Mouse (Mus musculus) ES-CJ7 (cell line): ENCODE measurements around the gene Mical2.

Experiments
- DNase-seq: peaks from one replicate; pipeline ENCODE4 v3.0.0; 2011; ENCODE audit warnings: low read depth, low spot score

Mical2 gene

DNA sequence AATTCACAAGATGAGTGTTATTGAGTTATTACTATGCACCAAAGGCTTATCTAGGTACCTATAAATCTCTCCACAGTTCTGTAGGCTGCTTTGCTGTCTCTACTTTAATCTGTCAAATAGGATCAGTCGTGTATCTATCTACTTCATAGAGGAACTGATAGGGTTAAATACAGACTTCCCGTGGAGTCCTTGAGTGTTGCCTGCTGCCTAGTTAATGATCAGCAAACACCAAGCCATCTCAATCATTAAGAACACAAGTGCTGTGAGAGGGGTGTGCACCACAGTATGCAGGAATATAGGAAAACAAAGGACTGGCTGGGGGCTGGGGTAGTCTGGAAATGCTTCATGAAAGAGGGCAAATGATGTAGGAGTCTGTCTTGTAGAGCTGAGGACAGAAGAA, 50.2 kb downstream of the Mical2 start:
- DNase-seq, result no peak

DNA sequence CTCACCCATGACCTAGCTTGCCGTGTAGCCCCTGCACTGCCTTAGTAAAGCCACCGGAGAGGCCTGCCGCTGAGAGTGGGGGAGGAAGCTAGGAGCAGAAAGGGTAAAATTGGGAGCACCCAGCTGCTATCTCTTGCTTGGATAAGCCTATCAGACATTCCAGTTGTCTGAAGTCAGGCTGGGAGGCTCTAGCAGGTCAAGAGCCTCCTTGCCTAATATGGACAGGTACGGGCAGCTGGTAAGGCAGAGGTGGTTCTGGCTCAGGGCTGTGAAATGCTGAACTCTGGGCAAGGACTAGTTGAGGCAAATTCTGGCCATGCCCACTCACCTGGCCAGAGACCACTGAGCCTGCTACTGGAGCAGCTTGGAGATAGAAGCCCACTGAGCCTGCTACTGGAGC, 51.2 kb downstream of the Mical2 start:
- DNase-seq, result no peak

DNA sequence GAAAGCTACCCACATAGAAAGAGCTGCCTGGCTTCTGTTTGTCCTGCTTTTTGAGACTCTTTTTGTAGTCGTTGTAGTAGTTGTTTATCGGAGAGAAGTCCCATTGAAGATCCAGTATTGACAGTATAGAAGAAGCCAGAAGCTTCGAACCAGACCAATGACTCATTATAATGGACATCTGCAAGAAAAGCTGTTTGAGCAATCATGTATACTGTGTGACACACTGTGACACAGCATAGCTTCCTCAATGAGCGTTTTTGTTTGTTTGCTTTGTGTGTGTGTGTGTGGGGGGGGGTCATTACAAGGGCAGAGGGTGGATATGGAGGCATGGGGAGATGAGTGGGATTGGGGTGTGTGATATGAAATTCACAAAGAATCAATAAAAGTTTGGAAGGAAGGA, 53.0 kb downstream of the Mical2 start:
- DNase-seq, result no peak

DNA sequence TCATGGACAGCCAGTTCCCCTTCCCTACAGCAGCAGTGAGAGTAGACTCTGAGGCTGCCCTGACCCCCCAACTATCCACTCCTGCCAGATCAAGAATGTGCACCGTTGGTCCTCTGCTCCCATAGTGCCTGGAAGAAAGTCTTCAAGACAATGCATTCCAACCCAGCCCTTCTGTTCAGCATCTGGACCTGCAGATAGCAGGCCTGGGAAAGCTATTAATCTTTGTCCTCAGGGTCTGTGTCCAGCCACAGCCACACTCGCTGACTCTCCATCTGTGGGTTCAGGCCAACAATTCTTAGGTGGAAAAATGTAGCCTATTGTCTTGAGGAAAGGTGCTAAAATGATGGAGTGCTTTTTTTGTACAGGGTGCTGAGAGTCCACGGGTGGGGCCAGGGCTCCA, 54.8 kb downstream of the Mical2 start:
- no peak for DNase-seq

DNA sequence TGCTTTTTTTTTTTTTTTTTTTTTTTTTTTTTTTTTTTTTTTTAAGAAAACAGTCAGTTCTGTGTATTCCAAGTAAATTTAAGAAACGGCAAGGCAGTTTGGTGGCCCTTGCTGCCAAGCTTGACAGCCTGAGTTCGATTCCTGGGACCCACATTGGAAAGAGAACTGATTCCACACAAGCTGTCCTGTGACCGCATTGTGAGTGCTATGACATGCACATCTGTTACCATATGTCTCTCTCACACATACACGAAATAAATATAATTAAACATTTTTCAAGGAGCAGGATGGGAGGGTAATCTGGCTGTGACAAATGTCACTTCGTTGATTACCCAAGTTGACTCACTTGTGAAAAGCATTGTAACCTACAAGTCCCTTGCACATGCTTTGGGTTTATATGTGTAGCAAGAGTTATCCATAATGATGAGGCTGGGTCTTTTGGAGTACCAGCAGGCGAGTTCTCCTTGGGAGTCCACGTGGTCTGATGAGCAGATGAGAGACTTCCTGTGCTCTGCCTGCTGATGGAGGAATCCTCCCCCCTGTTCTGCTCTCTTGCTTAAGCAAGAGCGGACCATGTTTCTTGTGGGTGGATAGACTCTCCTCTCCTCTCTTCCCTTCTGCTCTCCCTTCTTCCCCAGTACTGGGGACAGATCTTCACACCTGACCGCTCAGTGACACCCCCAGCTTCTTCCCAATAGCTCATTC, 58.1 kb downstream of the Mical2 start:
- no peak for DNase-seq

DNA sequence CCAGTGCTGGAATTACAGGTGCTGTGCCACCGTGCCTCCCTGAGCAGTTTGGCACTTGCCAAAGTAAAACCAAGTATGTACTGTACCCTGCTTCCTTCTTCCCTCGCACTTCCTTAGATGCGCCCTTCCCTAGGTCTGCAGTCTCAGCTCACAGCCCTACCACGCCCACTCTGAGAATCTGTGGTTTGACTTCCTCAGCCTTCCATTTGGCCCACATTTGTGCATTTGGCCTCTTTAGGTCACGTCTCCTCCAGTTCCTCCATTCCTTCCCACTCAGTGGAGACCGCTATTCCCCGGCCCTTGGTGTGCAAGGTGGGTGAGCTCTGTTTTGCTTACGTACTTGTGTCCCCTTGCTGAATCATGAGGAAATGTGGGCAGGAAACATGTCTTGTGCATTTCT, 59.9 kb downstream of the Mical2 start:
- DNase-seq, result no peak

DNA sequence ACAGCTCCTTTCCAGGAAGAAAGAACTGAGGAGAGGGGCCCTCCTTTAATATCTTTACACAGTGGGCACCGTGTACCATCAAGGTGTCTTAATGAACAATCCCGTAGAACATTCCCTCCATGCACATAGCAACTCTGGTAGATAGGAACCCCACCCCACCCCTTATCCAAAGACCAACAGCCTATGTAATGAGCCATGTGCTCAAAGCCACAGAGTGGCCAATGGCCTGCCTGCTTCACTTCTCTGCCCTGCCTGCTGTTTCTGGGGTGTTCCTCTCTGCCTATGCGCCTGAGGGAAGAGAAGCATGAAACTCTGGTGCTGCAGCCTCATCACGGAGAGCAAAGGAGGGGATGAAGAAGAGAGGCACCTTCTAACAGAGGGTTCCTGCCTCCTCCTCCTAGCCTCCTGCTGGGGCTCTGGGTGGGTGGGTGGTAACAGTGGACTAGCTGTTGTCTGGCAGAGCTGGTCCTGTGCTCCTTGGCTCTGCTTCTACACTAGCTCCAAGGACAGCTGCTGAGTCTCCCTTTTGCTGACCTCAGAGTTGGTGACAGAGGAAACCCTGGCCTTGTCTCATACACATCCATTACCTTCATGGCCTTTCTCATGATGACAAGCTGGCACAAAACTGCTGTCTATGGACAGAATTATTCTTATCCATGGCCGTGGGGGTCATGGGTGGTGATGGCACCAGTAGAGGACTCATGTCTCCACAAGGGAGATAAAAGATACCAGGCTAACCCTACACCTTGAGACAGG, 62.9 kb downstream of the Mical2 start:
- no peak for DNase-seq

DNA sequence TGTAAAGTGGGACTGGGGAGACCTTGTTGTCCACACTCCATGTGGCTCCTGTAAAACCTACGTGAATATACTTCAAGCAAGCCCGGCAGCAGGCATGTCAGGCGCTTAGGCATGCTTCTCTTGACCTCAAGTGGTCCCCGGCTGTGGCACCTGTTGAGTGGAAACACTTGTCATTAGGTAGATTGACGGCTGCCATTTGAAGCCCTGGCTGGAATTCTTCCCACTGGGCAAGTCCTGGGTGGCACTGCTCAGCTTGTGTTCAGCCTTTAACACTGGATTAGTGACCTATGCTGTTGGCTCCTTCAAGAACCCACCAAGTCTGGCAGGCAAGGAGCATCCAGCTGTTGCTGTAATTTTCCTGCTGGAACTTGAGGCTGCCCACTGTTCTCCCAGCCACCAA, 63.9 kb downstream of the Mical2 start:
- no peak for DNase-seq

DNA sequence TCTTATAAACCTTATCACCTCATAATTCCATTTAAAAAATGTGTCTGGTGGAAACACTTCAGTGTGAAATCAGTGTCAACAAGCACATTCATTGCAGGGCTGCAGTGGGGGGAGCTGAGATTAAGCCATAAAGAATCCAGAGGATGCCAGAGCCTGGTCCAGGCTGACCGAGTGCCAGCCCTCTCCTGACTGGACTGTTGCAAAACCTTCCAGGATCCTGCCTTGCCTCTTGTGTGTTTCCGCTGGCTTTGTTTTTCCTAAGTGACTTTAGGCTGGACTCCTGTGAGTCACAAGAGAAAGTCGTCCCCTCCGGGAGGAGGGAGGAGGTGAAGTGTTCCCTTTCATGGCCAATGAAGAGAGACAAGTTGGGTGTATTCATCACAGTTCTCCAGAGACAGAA, 64.3 kb downstream of the Mical2 start:
- no peak for DNase-seq

DNA sequence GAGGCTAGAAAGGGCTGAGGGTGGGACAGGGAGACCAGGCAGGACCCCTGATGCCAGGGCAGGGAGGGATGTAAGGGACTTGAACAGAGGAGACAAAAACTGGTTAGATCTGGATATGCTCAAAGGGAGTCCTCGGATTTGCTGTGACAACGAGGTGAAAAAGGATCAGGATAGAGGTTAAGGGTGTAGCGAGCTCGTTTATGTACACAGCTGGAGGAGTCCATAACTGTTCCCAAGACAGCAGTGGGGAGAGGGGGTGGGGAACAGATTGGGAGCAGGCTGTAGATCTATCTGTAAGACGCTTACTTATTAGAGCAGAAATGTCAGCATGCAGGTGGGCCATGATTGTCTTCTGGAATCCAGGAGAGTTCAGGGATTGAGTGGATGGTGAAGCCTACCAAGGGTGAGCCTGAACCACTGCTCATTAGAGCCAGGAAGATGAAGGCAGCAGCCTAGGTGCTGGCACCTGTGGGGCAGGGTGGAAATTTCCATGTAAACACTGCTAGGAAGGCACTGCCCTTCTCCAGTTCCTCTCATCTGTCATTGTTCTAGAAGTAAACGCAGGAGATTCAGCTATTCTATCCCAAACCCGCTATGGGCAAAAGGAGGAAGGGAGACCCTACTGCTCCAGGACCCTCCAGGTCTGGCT, 67.9 kb downstream of the Mical2 start:
- no peak for DNase-seq

DNA sequence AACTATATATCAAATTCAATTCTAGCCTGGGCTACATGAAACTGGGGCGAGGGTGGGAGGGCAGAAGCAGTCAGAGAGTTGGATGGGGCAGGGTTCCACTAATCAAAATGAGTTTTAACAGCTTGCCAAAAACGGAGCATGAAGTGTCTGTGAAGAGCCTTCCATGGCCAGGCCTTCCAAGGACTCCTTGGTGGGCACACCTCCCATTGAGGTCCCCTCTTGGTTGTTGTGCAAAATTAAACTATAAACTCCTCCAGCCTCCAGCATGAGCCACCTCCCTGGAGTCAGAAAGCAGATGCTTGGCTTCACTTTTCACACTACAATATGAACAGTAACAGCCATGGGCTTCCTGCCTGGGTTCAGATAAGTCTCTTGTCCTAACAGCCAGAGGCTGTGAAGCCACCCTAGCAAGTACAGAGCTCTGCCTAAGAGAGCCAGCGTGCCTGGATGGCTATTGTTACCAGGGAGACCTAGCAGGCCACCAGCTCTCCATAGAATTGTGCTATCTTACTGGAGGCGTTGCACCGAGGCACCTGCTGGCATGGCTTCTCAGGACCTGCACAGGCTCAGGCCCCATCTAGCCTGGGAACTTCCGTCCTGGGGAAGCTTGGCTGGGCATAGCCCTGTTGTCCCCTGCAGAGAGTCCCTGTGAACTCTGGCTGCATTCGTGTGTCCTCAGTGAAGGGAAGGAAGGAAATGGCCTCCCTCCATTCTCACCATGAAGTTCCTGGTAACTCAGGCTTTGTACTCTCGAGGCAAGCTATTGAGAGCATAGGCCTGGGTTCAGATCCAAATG, 70.0 kb downstream of the Mical2 start:
- DNase-seq, result no peak

DNA sequence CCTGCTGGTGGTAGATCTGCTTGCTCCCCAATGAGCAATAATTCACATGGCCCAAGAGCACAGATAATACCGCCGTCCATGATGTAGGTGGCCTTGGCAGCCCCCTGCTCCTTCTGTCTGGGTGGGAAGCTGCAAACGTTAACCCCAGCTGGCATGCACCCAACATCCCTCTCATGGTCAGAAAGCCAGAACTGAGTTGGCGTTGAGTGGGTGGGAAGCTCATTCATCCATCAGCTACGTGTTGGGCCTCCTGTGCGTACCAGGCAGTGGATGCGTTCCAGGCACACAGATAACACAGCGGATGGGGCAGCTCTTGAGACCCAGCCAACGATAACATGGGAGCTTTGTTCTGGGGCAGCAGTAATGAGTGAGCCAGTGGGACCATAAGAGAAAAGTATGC, 72.4 kb downstream of the Mical2 start:
- no peak for DNase-seq

DNA sequence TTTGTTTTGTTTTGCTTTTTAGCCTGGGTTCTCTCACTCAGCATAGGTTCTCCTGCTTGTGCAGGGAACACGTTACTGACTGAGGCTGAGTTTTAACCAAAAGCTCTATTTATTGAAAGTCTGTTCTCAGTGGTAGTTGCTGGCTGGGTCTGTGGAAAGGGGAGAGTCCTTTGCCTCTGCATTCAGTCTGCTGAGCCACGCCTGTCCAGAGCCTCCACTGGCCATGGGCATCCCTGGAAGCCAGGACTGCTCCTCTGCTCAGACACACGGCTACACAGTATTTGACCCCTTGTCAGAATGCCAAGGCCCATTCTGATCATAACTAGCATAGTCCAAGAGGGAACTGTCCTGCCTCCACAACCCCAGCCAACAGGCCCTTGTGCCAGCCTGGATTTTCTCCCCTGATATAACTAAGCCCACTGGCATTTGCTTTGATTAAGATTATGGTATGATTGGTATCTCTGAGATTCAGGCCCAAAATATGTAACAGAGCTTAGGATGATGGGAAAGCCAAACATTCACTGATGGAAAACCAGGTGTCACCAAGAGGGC, 73.3 kb downstream of the Mical2 start:
- no peak for DNase-seq

DNA sequence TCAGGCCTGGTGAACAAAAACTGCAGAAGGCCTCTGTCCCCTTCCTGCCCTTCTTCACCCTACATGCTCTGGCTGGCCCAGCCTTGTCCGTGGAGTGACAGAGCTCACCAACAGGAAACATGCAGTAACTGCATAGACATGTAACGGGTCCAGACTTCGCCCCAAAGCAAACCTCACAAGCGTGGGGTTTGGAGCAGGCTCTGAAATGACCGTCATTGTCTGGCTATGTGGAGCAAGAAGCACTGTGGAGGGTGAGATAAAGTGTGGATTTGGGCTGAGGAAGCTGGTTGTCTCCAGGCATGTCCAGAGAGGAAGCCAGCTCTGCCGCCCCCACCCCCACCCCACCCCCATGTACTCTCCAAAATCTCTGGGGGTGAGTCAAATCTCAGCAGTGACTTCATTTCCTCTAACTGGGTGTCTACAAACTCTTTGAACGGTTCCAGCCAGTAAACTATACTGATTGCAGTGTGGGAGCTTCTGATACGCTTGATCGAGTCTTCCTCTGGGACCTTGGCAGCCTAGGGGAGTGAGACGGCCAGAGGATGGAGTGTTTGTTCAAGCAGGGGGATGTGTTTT, 74.0 kb downstream of the Mical2 start:
- no peak for DNase-seq

DNA sequence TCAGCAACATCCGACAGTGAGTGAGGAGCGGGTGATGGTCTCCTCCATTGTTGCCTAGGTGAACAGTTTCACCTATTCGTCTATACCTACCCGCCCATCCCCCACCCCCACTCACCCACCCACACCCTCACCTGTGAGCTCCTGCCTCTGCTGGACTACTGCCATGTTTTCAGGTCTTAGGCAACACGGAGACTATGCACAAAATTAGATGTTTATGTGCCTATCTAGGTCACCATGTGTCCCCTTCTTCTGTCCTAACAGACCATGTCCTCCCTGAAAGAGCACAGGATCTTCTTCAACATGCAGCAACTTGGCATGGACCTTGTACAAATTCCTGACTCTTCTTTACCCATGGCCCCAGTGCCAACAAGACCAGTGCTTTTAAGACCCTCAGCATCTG, 74.5 kb downstream of the Mical2 start:
- DNase-seq, result no peak

DNA sequence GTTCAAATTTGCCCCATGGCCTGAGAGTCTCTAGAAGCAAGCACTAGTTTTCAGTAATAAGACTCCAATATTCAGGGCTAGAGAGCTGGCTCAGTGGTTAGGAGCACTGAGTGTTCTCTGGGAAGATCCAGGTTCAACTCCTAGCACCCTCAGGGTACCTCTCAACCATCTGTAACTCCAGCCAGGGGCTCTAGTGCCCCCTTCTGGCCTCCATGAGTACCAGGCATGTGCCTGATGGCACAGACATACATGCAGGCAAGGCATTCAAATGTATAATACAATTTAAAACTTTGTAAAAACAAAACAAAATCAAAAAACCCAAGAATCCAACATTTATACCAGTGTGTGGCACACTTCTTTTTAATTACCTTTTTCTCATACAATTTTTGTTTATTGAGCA, 75.4 kb downstream of the Mical2 start:
- peak; percentile 11 for DNase-seq

DNA sequence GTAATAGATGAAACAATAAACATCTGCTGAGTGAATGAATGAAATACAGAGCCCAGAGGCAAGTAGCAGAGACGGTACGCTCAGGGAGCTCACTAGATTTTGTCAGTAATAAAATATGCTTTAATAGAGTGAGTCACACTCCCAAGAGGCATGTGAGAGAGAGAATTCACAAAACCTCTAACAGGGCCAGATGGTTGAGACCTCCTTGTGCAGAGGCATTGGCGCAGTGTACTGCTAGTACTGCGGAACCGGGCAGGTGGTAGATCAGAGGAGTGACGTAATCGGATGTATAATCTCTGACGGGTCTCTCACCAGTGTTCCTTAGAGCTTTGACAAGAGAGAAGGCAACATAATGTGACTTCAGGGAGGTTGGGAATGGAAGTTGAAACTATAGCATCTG, 78.7 kb downstream of the Mical2 start:
- DNase-seq, result no peak

DNA sequence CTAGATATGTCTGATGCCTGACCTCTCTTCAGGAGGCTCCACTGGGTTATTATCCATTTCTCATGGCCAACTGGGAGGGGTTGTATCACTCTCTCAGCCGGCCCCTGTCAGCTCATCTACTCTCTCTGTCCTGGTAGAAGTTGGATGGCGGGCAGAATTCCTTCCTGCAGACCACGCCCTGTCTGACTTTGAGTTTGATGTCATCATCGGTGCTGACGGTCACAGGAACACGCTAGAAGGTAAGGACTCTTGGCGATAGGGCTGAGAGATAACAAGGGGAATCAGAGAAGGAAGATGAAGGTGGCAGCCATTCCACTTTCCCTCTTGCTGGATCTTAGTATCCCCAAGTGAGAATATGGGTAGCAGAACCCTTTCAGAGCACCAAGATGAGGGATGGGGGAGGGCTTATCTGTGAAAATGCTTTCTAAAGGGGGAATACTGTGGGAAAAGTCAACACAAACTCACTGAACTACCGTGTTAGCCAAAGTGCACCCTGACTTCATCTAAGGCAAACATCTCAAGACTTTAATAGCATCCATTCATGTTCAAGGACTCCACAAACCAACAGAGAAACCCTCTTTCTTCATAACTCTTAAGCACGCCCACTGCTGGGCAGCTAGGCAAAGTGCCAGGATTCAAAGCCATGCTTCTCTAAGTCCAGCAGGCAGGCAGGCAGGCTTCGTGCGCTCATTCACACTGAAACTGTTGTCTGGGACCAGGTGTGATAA, 83.8 kb downstream of the Mical2 start:
- no peak for DNase-seq

DNA sequence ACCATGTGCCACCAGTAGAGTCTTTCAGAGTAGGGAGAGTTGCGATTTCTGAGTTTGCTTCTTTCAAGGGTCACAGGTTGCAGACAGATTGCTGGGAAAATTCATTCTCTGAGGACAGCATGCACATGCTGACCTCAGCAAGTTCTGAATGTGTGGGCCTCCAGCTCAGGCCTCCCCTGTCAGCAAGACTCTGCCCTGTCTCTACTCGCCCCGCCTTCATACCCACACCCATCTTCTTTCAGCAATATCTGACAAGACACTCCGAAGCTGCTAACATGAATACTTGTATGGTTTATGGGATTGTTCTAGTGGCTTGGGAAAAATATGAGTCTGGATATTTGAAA, 84.3 kb downstream of the Mical2 start:
- no peak for DNase-seq

DNA sequence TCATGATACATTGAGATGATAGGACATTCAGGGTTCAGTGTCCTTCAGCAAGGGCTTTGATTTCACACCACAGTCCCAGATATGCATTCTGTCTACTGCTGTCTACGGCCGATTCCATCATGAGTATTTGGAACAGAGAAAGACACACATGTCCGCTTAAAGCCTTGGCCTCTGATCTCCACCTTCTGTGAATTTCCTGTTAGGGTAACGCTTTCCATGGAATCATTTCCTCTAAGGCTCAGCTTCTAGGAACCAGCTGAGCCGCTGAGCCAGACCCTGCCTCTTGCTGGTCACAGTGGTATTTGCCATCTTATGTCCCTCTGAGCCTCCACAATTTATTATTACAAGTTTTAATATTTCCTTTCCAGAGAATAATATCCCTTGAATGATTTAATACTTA, 87.6 kb downstream of the Mical2 start:
- no peak for DNase-seq

DNA sequence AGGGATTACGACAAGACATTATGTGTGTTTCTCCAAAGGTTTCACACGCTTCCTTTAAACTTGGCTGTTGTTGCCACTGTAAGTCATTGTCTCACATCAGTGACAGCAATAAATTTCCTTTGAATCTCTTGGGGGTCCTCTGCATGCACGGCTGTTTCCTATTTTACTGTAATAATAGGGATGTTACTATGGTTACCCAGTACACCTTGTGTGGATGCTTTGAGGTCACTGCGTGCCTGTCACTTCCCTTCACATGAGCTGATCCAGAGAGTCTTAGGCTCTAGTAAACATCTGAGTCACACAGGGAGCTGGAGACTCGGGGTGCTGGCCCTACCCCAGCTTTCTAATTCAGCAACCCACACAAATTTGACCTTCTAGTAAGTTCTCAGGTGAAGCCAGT, 88.0 kb downstream of the Mical2 start:
- no peak for DNase-seq
